Mouse (Mus musculus): Measurements from ENCODE around the gene Cep128. TPM values are rescaled to one million over a fixed set of nuclear protein-coding genes. Genes with fewer than 3 reads are reported as not detected.

The Cep128 gene
- total and polyA plus RNA-seq, 2 experiments: 0.67 to 1.2 TPM

- Histone ChIP-seq H3K79me2 (ENCODE audit: control insufficient read depth, insufficient read depth, low read length) (no peaks in the 10 kb centered on the region), H3K9ac (ENCODE audit: low read depth, low read length) (no peak overlapping the region), H3K36me3 (ENCODE audit: control insufficient read depth, insufficient read depth, low read length) (no peaks in the 10 kb centered on the region), H3K27ac (replicated peaks; ENCODE audit: insufficient read depth, low read depth, low read length) (no peak overlapping the region), H3K4me1 (ENCODE audit: control insufficient read depth, insufficient read depth, low read length) (no peaks in the 10 kb centered on the region), H3K4me3 (ENCODE audit: insufficient read depth, low read depth, low read length) (no peak overlapping the region), H3K27me3 (ENCODE audit: control insufficient read depth, insufficient read depth, low read length) (no peaks in the 10 kb centered on the region)
- TF ChIP-seq CTCF (IDR thresholded peaks at IDR 0.05; ENCODE audit: low read depth, low read length) (peak; percentile 31; the same call in 1 of the 2 replicates), POLR2A (IDR thresholded peaks at IDR 0.05; ENCODE audit: extremely low read depth, insufficient read depth, low read length) (no peak)
- 50% methylated on average over 6 of the region's 6 CpGs for WGBS
- peak; percentile 16 for DNase-seq (ENCODE audit: extremely low read depth, low read depth, low spot score)
Measured at GRCm38 (mm10) chr12:91326104-91326503, 58.1 kb downstream of the Cep128 start.

GRCm38 (mm10) chr12:91315026-91315425 lies 69.2 kb downstream of the Cep128 start:
- Histone ChIP-seq H3K4me3 (ENCODE audit: insufficient read depth, low read depth, low read length) (no peak overlapping the region), H3K79me2 (ENCODE audit: control insufficient read depth, insufficient read depth, low read length) (no peaks in the 10 kb centered on the region), H3K36me3 (ENCODE audit: control insufficient read depth, insufficient read depth, low read length) (no peaks in the 10 kb centered on the region), H3K9ac (ENCODE audit: low read depth, low read length) (no peak overlapping the region), H3K27ac (replicated peaks; ENCODE audit: insufficient read depth, low read depth, low read length) (no peak overlapping the region), H3K4me1 (ENCODE audit: control insufficient read depth, insufficient read depth, low read length) (no peaks in the 10 kb centered on the region), H3K27me3 (ENCODE audit: control insufficient read depth, insufficient read depth, low read length) (no peaks in the 10 kb centered on the region)
- 87% methylated on average over 7 of the region's 7 CpGs for WGBS
- TF ChIP-seq CTCF (IDR thresholded peaks at IDR 0.05; ENCODE audit: low read depth, low read length) (no peak), POLR2A (IDR thresholded peaks at IDR 0.05; ENCODE audit: extremely low read depth, insufficient read depth, low read length) (no peak)
- DNase-seq (ENCODE audit: extremely low read depth, low read depth, low spot score): no peak

GRCm38 (mm10) chr12:91313974-91314587 lies 70.1 kb downstream of the Cep128 start:
- no peaks in the 10 kb centered on the region for H3K27me3 ChIP-seq (ENCODE audit: control insufficient read depth, insufficient read depth, low read length)
- TF ChIP-seq POLR2A (IDR thresholded peaks at IDR 0.05; ENCODE audit: extremely low read depth, insufficient read depth, low read length) (no peak), CTCF (IDR thresholded peaks at IDR 0.05; ENCODE audit: low read depth, low read length) (peak; percentile 35; the same call in 1 of the 2 replicates)
- H3K9ac ChIP-seq (ENCODE audit: low read depth, low read length): no peak overlapping the region
- H3K27ac ChIP-seq (replicated peaks; ENCODE audit: insufficient read depth, low read depth, low read length): no peak overlapping the region
- H3K79me2 ChIP-seq (ENCODE audit: control insufficient read depth, insufficient read depth, low read length): no peaks in the 10 kb centered on the region
- 60% methylated on average over 10 of the region's 10 CpGs for WGBS
- DNase-seq (ENCODE audit: extremely low read depth, low read depth, low spot score): peak; percentile 33
- H3K4me1 ChIP-seq (ENCODE audit: control insufficient read depth, insufficient read depth, low read length): no peaks in the 10 kb centered on the region
- H3K36me3 ChIP-seq (ENCODE audit: control insufficient read depth, insufficient read depth, low read length): no peaks in the 10 kb centered on the region
- no peak overlapping the region for H3K4me3 ChIP-seq (ENCODE audit: insufficient read depth, low read depth, low read length)

GRCm38 (mm10) chr12:91312591-91312990 lies 71.6 kb downstream of the Cep128 start:
- no peaks in the 10 kb centered on the region for H3K27me3 ChIP-seq (ENCODE audit: control insufficient read depth, insufficient read depth, low read length)
- no peak overlapping the region for H3K9ac ChIP-seq (ENCODE audit: low read depth, low read length)
- WGBS: 80% methylated on average over 4 of the region's 4 CpGs
- no peaks in the 10 kb centered on the region for H3K4me1 ChIP-seq (ENCODE audit: control insufficient read depth, insufficient read depth, low read length)
- H3K27ac ChIP-seq (replicated peaks; ENCODE audit: insufficient read depth, low read depth, low read length): no peak overlapping the region
- TF ChIP-seq CTCF (IDR thresholded peaks at IDR 0.05; ENCODE audit: low read depth, low read length) (no peak), POLR2A (IDR thresholded peaks at IDR 0.05; ENCODE audit: extremely low read depth, insufficient read depth, low read length) (no peak)
- no peaks in the 10 kb centered on the region for H3K36me3 ChIP-seq (ENCODE audit: control insufficient read depth, insufficient read depth, low read length)
- H3K79me2 ChIP-seq (ENCODE audit: control insufficient read depth, insufficient read depth, low read length): no peaks in the 10 kb centered on the region
- H3K4me3 ChIP-seq (ENCODE audit: insufficient read depth, low read depth, low read length): no peak overlapping the region
- no peak for DNase-seq (ENCODE audit: extremely low read depth, low read depth, low spot score)

GRCm38 (mm10) chr12:91307733-91308132 lies 76.5 kb downstream of the Cep128 start:
- H3K79me2 ChIP-seq (ENCODE audit: control insufficient read depth, insufficient read depth, low read length): no peaks in the 10 kb centered on the region
- WGBS: 86% methylated on average over 3 of the region's 3 CpGs
- no peak for TF ChIP-seq POLR2A (IDR thresholded peaks at IDR 0.05; ENCODE audit: extremely low read depth, insufficient read depth, low read length)
- TF ChIP-seq CTCF (IDR thresholded peaks at IDR 0.05; ENCODE audit: low read depth, low read length): no peak
- no peaks in the 10 kb centered on the region for H3K4me1 ChIP-seq (ENCODE audit: control insufficient read depth, insufficient read depth, low read length)
- no peak overlapping the region for H3K4me3 ChIP-seq (ENCODE audit: insufficient read depth, low read depth, low read length)
- no peaks in the 10 kb centered on the region for H3K36me3 ChIP-seq (ENCODE audit: control insufficient read depth, insufficient read depth, low read length)
- no peak for DNase-seq (ENCODE audit: extremely low read depth, low read depth, low spot score)
- H3K9ac ChIP-seq (ENCODE audit: low read depth, low read length): no peak overlapping the region
- H3K27ac ChIP-seq (replicated peaks; ENCODE audit: insufficient read depth, low read depth, low read length): no peak overlapping the region
- H3K27me3 ChIP-seq (ENCODE audit: control insufficient read depth, insufficient read depth, low read length): no peaks in the 10 kb centered on the region

- Histone ChIP-seq H3K79me2 (ENCODE audit: control insufficient read depth, insufficient read depth, low read length) (no peaks in the 10 kb centered on the region), H3K9ac (ENCODE audit: low read depth, low read length) (no peak overlapping the region), H3K36me3 (ENCODE audit: control insufficient read depth, insufficient read depth, low read length) (no peaks in the 10 kb centered on the region), H3K27me3 (ENCODE audit: control insufficient read depth, insufficient read depth, low read length) (no peaks in the 10 kb centered on the region), H3K4me3 (ENCODE audit: insufficient read depth, low read depth, low read length) (no peak overlapping the region), H3K27ac (replicated peaks; ENCODE audit: insufficient read depth, low read depth, low read length) (no peak overlapping the region), H3K4me1 (ENCODE audit: control insufficient read depth, insufficient read depth, low read length) (no peaks in the 10 kb centered on the region)
- no peak for DNase-seq (ENCODE audit: extremely low read depth, low read depth, low spot score)
- 85% methylated on average over 7 of the region's 7 CpGs for WGBS
- TF ChIP-seq POLR2A (IDR thresholded peaks at IDR 0.05; ENCODE audit: extremely low read depth, insufficient read depth, low read length) (no peak), CTCF (IDR thresholded peaks at IDR 0.05; ENCODE audit: low read depth, low read length) (no peak)
Measured at GRCm38 (mm10) chr12:91305769-91306168, 78.4 kb downstream of the Cep128 start.
